Mouse (Mus musculus): Measurements from ENCODE around the gene Lmf1.

The Lmf1 gene

GRCm38 (mm10) chr17:25602366-25602765, 23.5 kb downstream of the Lmf1 start:
- no peak for DNase-seq (ENCODE audit: low spot score in 2 of 2)

- no peak for DNase-seq (ENCODE audit: low spot score in 2 of 2)
These were observed 25.3 kb downstream of the Lmf1 start for GRCm38 (mm10) chr17:25604234-25604633.

GRCm38 (mm10) chr17:25608137-25608785, 29.4 kb downstream of the Lmf1 start:
- peak in 1 of 2 experiments; percentile 65 for DNase-seq (ENCODE audit: low spot score in 2 of 2)

- no peak for DNase-seq (ENCODE audit: low spot score in 2 of 2)
These were observed 30.1 kb downstream of the Lmf1 start for GRCm38 (mm10) chr17:25608821-25609505.

GRCm38 (mm10) chr17:25609506-25609828, 30.6 kb downstream of the Lmf1 start:
- DNase-seq (ENCODE audit: low spot score in 2 of 2): no peak

- no peak for DNase-seq (ENCODE audit: low spot score in 2 of 2)
These were observed 31.3 kb downstream of the Lmf1 start for GRCm38 (mm10) chr17:25610151-25610550.

- no peak for DNase-seq (ENCODE audit: low spot score in 2 of 2)
These were observed 33.7 kb downstream of the Lmf1 start for GRCm38 (mm10) chr17:25612537-25612936.

GRCm38 (mm10) chr17:25613323-25613722, 34.4 kb downstream of the Lmf1 start:
- DNase-seq (ENCODE audit: low spot score in 2 of 2): no peak

GRCm38 (mm10) chr17:25614723-25615510, 36.0 kb downstream of the Lmf1 start:
- DNase-seq (ENCODE audit: low spot score in 2 of 2): no peak

- DNase-seq (ENCODE audit: low spot score in 2 of 2): peak in 1 of 2 experiments; percentile 73
These were observed 39.7 kb downstream of the Lmf1 start for GRCm38 (mm10) chr17:25618508-25619056.

- no peak for DNase-seq (ENCODE audit: low spot score in 2 of 2)
These were observed 44.6 kb downstream of the Lmf1 start for GRCm38 (mm10) chr17:25623441-25623840.

- DNase-seq (ENCODE audit: low spot score in 2 of 2): peak; percentile 62 to 89
These were observed 45.0 kb downstream of the Lmf1 start for GRCm38 (mm10) chr17:25623935-25624334.

- DNase-seq (ENCODE audit: low spot score in 2 of 2): peak in 1 of 2 experiments; percentile 40
These were observed 45.7 kb downstream of the Lmf1 start for GRCm38 (mm10) chr17:25624446-25625119.

GRCm38 (mm10) chr17:25625282-25625681, 46.4 kb downstream of the Lmf1 start:
- peak; percentile 60 to 90 for DNase-seq (ENCODE audit: low spot score in 2 of 2)

- no peak for DNase-seq (ENCODE audit: low spot score in 2 of 2)
These were observed 47.5 kb downstream of the Lmf1 start for GRCm38 (mm10) chr17:25626196-25627043.

- peak in 1 of 2 experiments; percentile 57 for DNase-seq (ENCODE audit: low spot score in 2 of 2)
These were observed 51.4 kb downstream of the Lmf1 start for GRCm38 (mm10) chr17:25630313-25630712.

GRCm38 (mm10) chr17:25634070-25634469, 55.2 kb downstream of the Lmf1 start:
- DNase-seq (ENCODE audit: low spot score in 2 of 2): no peak

GRCm38 (mm10) chr17:25635387-25635786, 56.5 kb downstream of the Lmf1 start:
- DNase-seq (ENCODE audit: low spot score in 2 of 2): no peak

GRCm38 (mm10) chr17:25635806-25636205, 56.9 kb downstream of the Lmf1 start:
- peak; percentile 72 to 89 for DNase-seq (ENCODE audit: low spot score in 2 of 2)

- no peak for DNase-seq (ENCODE audit: low spot score in 2 of 2)
These were observed 59.1 kb downstream of the Lmf1 start for GRCm38 (mm10) chr17:25637986-25638385.

- DNase-seq (ENCODE audit: low spot score in 2 of 2): no peak
These were observed 59.6 kb downstream of the Lmf1 start for GRCm38 (mm10) chr17:25638442-25638841.
